Mouse (Mus musculus): ENCODE measurements at regions not wholly inside any gene's neighbourhood (a gene's known extent, or its start where the extent isn't known, plus 50 kb on each side); places are given as distances from the start of the nearest gene placed in this dataset.
A peak's percentile ranks its signal among the peaks of the same experiment; 100 is the strongest.

DNA sequence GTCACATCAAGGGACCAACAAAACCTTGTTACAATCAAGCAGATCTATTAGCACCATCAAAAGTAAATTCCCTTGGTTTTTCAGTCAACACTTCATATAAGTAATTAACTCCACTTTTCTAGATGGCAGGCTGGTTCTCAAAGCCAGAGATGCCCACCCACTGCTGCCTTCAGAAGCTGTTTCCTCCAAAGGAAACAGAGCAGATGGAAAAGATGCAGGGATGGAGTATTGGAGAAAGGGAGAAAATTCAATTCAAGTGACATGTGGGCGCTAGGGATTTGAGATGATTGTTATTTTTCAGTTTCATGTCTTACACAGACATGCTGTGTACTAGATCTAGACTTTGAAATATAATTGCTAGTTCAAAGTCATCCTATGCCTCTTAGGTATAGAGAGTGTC is 705.1 kb downstream of the Edem1 start:
- ATAC-seq (ENCODE audit: insufficient number of reproducible peaks, insufficient read depth, low FRiP score, low TSS enrichment, low read depth), result no peak

DNA sequence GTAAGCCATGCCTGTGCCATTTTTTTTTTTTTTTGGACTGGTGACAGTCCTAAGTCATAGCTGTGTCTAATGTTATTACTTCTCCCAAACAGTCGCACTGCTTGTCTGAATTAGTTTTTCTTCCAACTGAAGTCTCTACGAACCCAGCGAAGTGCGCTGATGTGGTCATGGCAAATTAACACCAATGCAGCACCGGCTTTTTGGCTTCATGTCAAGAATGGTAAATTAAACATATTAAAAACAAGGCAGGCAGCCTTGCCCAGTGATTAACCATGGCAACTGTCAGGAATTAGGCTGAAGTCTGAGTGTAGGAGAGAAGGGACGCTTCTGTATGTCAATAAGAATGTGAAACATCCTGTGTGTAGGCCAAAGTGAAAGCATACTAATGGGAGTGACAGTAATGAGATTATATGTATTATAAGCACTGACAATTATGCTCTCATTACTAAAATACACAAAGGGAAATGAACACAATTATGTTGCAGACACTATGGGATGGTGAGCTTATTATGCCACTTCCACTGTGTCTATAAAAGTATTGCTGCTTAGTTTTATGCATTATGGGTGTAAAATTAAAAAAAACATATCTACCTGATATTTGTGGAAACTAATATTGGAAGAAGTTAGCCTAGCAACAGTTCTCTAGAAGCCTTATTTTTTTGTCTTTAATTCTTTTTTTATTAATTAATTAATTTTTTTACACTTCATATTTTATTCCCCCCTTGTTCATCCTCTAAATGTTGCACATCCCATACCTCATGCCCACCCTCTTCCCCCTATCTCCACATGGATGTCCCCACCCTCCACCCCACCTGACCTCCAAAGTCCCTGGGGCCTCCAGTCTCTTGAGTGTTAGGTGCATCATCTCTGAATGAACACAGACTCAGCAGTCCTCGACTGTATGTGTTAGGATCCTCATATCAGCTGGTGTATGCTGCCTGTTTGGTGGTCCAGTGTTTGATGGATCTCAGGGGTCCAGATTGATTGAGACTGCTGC is 714.8 kb downstream of the Edem1 start:
- Histone ChIP-seq H3K9ac (no peak overlapping the region), H3K27ac (no peak overlapping the region), H3K4me1 (no peaks in the 10 kb centered on the region), H3K4me2 (no peak overlapping the region), H3K36me3 (no peaks in the 10 kb centered on the region), H3K27me3 (no peaks in the 10 kb centered on the region), H3K9me3 (no peaks in the 10 kb centered on the region), H3K4me3 (no peak overlapping the region)
- 0 out of 2 replicates have a peak, but pooled peaks have one; percentile 43 for ATAC-seq (ENCODE audit: insufficient number of reproducible peaks, insufficient read depth, low FRiP score, low TSS enrichment, low read depth)
- 62% methylated on average over 7 of the region's 7 CpGs for WGBS

More for the DNA sequence above, 705.1 kb downstream of the Edem1 start:
- no peak overlapping the region for H3K27ac ChIP-seq
- H3K9me3 ChIP-seq, result no peaks in the 10 kb centered on the region
- no peaks in the 10 kb centered on the region for H3K27me3 ChIP-seq
- no peaks in the 10 kb centered on the region for H3K36me3 ChIP-seq
- no peak overlapping the region for H3K4me2 ChIP-seq
- H3K4me1 ChIP-seq, result no peaks in the 10 kb centered on the region
- no peak overlapping the region for H3K9ac ChIP-seq
- no peak overlapping the region for H3K4me3 ChIP-seq
- 75% methylated on average over 1 of the region's 1 CpGs for WGBS

DNA sequence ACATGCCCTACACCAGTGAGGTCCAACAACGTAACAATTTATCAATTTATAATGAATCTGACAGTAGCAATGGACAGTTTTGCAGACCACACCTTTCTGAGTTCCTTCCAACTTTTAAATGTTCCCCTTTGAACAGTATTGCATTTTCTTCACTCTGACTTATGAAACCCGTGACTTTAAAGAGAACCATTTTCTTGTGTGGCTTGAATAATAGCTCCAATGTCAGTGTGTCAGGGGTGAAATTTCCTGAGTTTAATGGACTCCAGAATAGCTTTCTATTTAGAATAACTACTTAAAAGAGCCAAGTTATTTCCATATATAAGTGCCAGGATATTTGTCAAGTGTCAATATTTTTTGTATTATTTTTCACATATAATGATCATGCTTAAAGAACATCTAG is 723.9 kb downstream of the Edem1 start:
- H3K4me1 ChIP-seq, result no peaks in the 10 kb centered on the region
- no peak overlapping the region for H3K9ac ChIP-seq
- WGBS, result 69% methylated on average over 2 of the region's 2 CpGs
- ATAC-seq (ENCODE audit: insufficient number of reproducible peaks, insufficient read depth, low FRiP score, low TSS enrichment, low read depth), result no peak
- no peak overlapping the region for H3K27ac ChIP-seq
- no peak overlapping the region for H3K4me2 ChIP-seq
- H3K4me3 ChIP-seq, result no peak overlapping the region
- no peaks in the 10 kb centered on the region for H3K36me3 ChIP-seq
- no peaks in the 10 kb centered on the region for H3K27me3 ChIP-seq
- H3K9me3 ChIP-seq, result no peaks in the 10 kb centered on the region
